Mouse (Mus musculus) spleen, adult 2 months (tissue): ENCODE results near the gene Gm826.

Experiments
- CTCF ChIP-seq: fragments of 200-500 bp; IDR thresholded peaks from 2 replicates; pipeline ENCODE4 v1.5.1; 2011; ENCODE audit warnings: mild to moderate bottlenecking, inconsistent platforms; ENCODE audit not compliant: insufficient read depth, insufficient read length, insufficient replicate concordance; ENCODE audit errors: extremely low read depth
- POLR2A ChIP-seq: fragments of 200-500 bp; IDR thresholded peaks from 2 replicates; pipeline ENCODE4 v1.6.1; 2011; ENCODE audit warnings: low read depth, low read length, inconsistent platforms

GRCm38 (mm10) chr2:160364666-160365065, 30.7 kb upstream of the Gm826 start:
- no peak for TF ChIP-seq CTCF
- TF ChIP-seq POLR2A = no peak
